Mouse (Mus musculus) hematopoietic multipotent progenitor cell, adult 10-12 weeks (in vitro differentiated cells): ENCODE results near the gene Hoxa10. TPM values are rescaled to one million over a fixed set of nuclear protein-coding genes. Genes with fewer than 3 reads are reported as not detected.

Experiments used
- polyA plus RNA-seq: library from polyadenylated mRNA; stranded (reverse); fragments of >175 nt; gene quantifications from 2 replicates; pipeline ENCODE4 v1.2.3, GENCODE M21; 2012; ENCODE audit warnings: low replicate concordance

The Hoxa10 gene
- polyA plus RNA-seq = not detected in 2 replicates

GRCm38 (mm10) chr6:52240389-52241000, at the start of gene Hoxa10:
Gene Hoxa10, minus strand, starts transcription at chr6:52240854.

GRCm38 (mm10) chr6:52260654-52261575, 20.3 kb upstream of the Hoxa10 start, which contains the start of gene Hoxa13:
Gene Hoxa13, minus strand, starts transcription at chr6:52260880.

GRCm38 (mm10) chr6:52245757-52246142, 5.1 kb upstream of the Hoxa10 start, which contains the start of gene Hoxa11:
Gene Hoxa11, minus strand, starts transcription at chr6:52245810.

GRCm38 (mm10) chr6:52230516-52231165, 10.0 kb downstream of the Hoxa10 start, which contains the start of gene Hoxa9:
Gene Hoxa9, minus strand, starts transcription at chr6:52231089.

GRCm38 (mm10) chr6:52221337-52221992, 19.2 kb downstream of the Hoxa10 start, which contains the start of gene Hoxa7:
Gene Hoxa7, minus strand, starts transcription at chr6:52221854.

GRCm38 (mm10) chr6:52213119-52213986, 27.3 kb downstream of the Hoxa10 start, which contains the start of the genes Hoxa3 and Gm28308:
Gene Hoxa3, minus strand, starts transcription at chr6:52213336.
Gene Gm28308, minus strand, starts transcription at chr6:52213339.

GRCm38 (mm10) chr6:52208072-52208867, 32.4 kb downstream of the Hoxa10 start, which contains the start of gene Hoxa6:
Gene Hoxa6, minus strand, starts transcription at chr6:52208722.

GRCm38 (mm10) chr6:52204050-52204752, 36.5 kb downstream of the Hoxa10 start, which contains the start of gene Hoxa5:
Gene Hoxa5, minus strand, starts transcription at chr6:52204587.

GRCm38 (mm10) chr6:52190906-52191810, 49.5 kb downstream of the Hoxa10 start, which contains the start of gene Hoxa4:
Gene Hoxa4, minus strand, starts transcription at chr6:52191753.

Other genes with a start within 250 kb of the Hoxa10 start
- gene Skap2, start 228.3 kb downstream of the Hoxa10 start, polyA plus RNA-seq = 5.0 and 6.7 TPM in 2 replicates
- 0.08 TPM in 1 of 2 replicates, not detected in the other for gene Hoxa1, start 82.5 kb downstream of the Hoxa10 start, polyA plus RNA-seq
- gene Hoxa2, start 76.0 kb downstream of the Hoxa10 start, polyA plus RNA-seq = 0.08 and 0.29 TPM in 2 replicates
- gene 5730596B20Rik, start 63.4 kb downstream of the Hoxa10 start, polyA plus RNA-seq = not detected in 2 replicates
- 0.30 and 0.90 TPM in 2 replicates for gene Hoxa4, start 49.1 kb downstream of the Hoxa10 start, polyA plus RNA-seq
- gene Hoxa5, start 36.3 kb downstream of the Hoxa10 start, polyA plus RNA-seq = 0.49 and 0.99 TPM in 2 replicates
- gene Hoxa6, start 32.1 kb downstream of the Hoxa10 start, polyA plus RNA-seq = 0.24 and 1.5 TPM in 2 replicates
- 0.93 and 2.4 TPM in 2 replicates for gene Hoxa3, start 27.5 kb downstream of the Hoxa10 start, polyA plus RNA-seq
- gene Gm28308, start 27.5 kb downstream of the Hoxa10 start, polyA plus RNA-seq = 0.20 TPM in 1 of 2 replicates, not detected in the other
- 1.9 and 4.9 TPM in 2 replicates for gene Hoxa7, start 19.0 kb downstream of the Hoxa10 start, polyA plus RNA-seq
- 0.96 and 1.6 TPM in 2 replicates for gene Hoxa9, start 9.8 kb downstream of the Hoxa10 start, polyA plus RNA-seq
- gene Hoxa11, start 5.0 kb upstream of the Hoxa10 start, polyA plus RNA-seq = not detected in 2 replicates
- not detected in 2 replicates for gene Hoxa13, start 20.0 kb upstream of the Hoxa10 start, polyA plus RNA-seq
- gene Evx1, start 72.6 kb upstream of the Hoxa10 start, polyA plus RNA-seq = not detected in 2 replicates